Mouse (Mus musculus) bone marrow, adult 2 months (tissue): ENCODE data around the gene Gfi1b.

Experiments used
- CTCF ChIP-seq: fragments of 200-500 bp; IDR thresholded peaks from 2 replicates; pipeline ENCODE4 v1.5.1; 2011; ENCODE audit warnings: low read length, control low read depth; ENCODE audit not compliant: control insufficient read depth, insufficient read depth
- POLR2A ChIP-seq: fragments of 200-500 bp; IDR thresholded peaks from 2 replicates; pipeline ENCODE4 v1.6.1; 2011; ENCODE audit warnings: low read depth, mild to moderate bottlenecking, control low read depth, low read length, borderline replicate concordance; ENCODE audit not compliant: control insufficient read depth

DNA sequence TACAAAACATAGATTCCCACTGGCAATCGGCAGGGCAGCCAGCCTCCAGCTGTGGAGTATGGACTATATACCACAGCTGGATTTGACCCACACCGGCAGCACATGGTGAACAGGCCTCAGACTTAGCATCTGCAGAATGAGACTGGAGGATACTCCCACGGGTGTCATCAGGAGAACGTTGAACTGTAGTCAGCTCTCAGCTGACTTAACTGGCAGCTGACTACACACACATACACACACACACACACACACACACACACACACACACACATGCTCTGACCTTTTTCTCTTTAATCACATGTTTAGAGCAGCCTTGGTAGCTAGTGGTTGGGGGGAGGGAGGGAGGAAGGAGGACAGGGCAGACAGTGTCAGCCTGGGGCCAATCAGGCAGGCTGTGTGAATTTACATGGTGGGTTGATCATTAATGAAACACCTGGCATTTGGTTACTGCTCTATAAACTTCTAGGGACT is 8.2 kb upstream of the Gfi1b start:
- TF ChIP-seq CTCF (no peak), POLR2A (no peak)
